Mouse (Mus musculus): Measurements from ENCODE around the gene Ttc28. TPM values are rescaled to one million over a fixed set of nuclear protein-coding genes. Genes with fewer than 3 reads are reported as not detected.

Ttc28 gene
- polyA plus RNA-seq, 1 experiment from 2014 or later = 13.0 TPM

DNA sequence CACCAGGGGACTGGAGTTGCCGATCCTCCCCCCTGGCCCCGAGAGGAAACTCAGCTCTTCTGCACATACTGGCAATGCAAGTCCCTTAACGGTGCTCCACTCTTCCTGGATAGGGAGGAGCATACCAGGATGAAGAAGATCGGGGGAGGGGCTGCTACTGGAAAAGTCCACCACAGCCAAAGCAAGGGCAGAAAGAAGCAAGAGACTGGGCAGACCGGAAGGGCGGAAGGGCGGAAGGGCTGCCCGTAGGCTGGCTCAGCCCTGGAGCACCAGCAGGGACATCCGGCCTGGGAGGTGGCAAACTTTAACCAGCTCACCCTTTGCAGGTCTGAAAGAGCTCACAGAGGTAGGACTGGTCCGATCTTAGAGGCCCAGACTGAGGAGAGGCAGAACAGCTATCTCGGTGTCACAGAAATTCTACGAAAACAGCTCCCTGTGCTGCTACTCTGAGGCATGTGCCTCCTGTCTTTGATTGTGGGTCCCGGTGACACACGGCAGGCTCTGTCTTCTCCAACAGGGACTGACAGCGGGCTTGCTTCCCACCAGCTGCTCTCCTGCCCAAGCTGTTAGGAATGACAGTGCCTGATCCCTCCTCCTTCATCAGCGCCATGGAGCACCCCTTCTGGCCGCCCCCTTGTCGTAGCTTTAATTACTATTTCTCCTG lies 338.0 kb downstream of the Ttc28 start:
- Histone ChIP-seq H3K27me3 (replicated peaks; ENCODE audit: control insufficient read depth, insufficient read depth, low read length) (no peaks in the 10 kb centered on the region), H3K9ac (ENCODE audit: low read length) (no peak overlapping the region), H3K9me3 (ENCODE audit: control insufficient read depth, low read length) (no peaks in the 10 kb centered on the region), H3K27ac (ENCODE audit: low read depth) (peak overlapping the region; percentile 29; the same call in 1 of the 2 replicates), H3K36me3 (ENCODE audit: control insufficient read depth, insufficient read depth, low read length) (no peaks in the 10 kb centered on the region), H3K4me2 (ENCODE audit: low read length) (0 out of 2 replicates have a peak overlapping the region, but pooled peaks have one; percentile 5), H3K4me1 (replicated peaks; ENCODE audit: control insufficient read depth, insufficient read depth, low read length) (peaks cover 34% of the 10 kb centered on the region), H3K4me3 (ENCODE audit: low read depth, low read length) (no peak overlapping the region)
- WGBS = 59% methylated on average over 18 of the region's 18 CpGs
- DNase-seq (ENCODE audit: low spot score) (no peak), ATAC-seq (replicated peaks; ENCODE audit: low FRiP score, low TSS enrichment, low read depth) (peak; percentile 38; the same call in 1 of the 2 replicates)

- WGBS = 56% methylated on average over 6 of the region's 6 CpGs
- DNase-seq (ENCODE audit: low spot score) (no peak), ATAC-seq (replicated peaks; ENCODE audit: low FRiP score, low TSS enrichment, low read depth) (no peak; the same call in 1 of the 2 replicates)
- Histone ChIP-seq H3K27ac (ENCODE audit: low read depth) (peak overlapping the region; percentile 43), H3K36me3 (ENCODE audit: control insufficient read depth, insufficient read depth, low read length) (peaks cover 4% of the 10 kb centered on the region), H3K9ac (ENCODE audit: low read length) (no peak overlapping the region), H3K27me3 (replicated peaks; ENCODE audit: control insufficient read depth, insufficient read depth, low read length) (no peaks in the 10 kb centered on the region), H3K9me3 (ENCODE audit: control insufficient read depth, low read length) (no peaks in the 10 kb centered on the region), H3K4me1 (replicated peaks; ENCODE audit: control insufficient read depth, insufficient read depth, low read length) (peaks cover 34% of the 10 kb centered on the region), H3K4me3 (ENCODE audit: low read depth, low read length) (no peak overlapping the region), H3K4me2 (ENCODE audit: low read length) (no peak overlapping the region)
Observed at GRCm38 (mm10) chr5:111218111-111218891, 338.7 kb downstream of the Ttc28 start.

GRCm38 (mm10) chr5:111218998-111219397 lies 339.4 kb downstream of the Ttc28 start:
- H3K4me1 ChIP-seq (replicated peaks; ENCODE audit: control insufficient read depth, insufficient read depth, low read length) = peaks cover 34% of the 10 kb centered on the region
- no peaks in the 10 kb centered on the region for H3K27me3 ChIP-seq (replicated peaks; ENCODE audit: control insufficient read depth, insufficient read depth, low read length)
- no peak for ATAC-seq (replicated peaks; ENCODE audit: low FRiP score, low TSS enrichment, low read depth)
- WGBS = 84% methylated on average over 5 of the region's 5 CpGs
- H3K4me2 ChIP-seq (ENCODE audit: low read length) = no peak overlapping the region
- H3K9ac ChIP-seq (ENCODE audit: low read length) = no peak overlapping the region
- peaks cover 11% of the 10 kb centered on the region for H3K36me3 ChIP-seq (ENCODE audit: control insufficient read depth, insufficient read depth, low read length)
- H3K9me3 ChIP-seq (ENCODE audit: control insufficient read depth, low read length) = no peaks in the 10 kb centered on the region
- peak overlapping the region; percentile 43 for H3K27ac ChIP-seq (ENCODE audit: low read depth)
- H3K4me3 ChIP-seq (ENCODE audit: low read depth, low read length) = no peak overlapping the region
- no peak for DNase-seq (ENCODE audit: low spot score)

DNA sequence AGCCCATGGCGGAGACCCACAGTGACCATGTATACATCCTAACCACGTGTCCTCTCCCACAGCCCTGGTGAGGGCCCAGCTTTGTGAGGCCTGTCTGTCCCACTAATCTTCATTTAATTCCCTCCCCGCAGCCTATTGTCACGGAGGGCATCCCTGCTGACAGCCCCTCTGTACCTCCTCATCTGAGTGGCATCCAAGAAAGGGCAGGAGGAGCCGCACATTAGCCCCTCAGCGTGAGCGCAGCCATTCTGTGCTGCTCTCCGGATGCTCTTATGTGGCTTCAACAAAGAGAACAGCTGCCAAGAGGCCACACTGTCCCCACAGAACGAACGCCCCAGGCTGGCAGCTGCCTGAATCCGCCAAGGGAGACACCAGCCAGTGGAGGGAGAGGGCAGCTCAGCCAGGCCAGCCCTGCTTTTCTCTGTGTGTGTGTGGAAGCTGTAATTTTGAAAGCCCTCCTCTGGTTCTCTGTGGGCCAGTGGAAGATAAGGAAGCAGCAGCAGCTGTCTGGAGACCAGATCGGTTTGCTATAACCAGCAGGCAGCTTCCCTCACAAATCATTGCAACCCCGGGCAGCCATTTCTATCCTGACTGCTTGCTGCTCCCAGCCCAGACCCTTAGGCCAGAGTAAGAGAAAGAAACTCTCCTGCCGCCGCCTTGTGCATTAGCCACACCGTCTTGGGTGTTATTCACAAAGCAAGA lies 341.2 kb downstream of the Ttc28 start:
- Histone ChIP-seq H3K4me2 (ENCODE audit: low read length) (no peak overlapping the region), H3K9ac (ENCODE audit: low read length) (no peak overlapping the region), H3K36me3 (ENCODE audit: control insufficient read depth, insufficient read depth, low read length) (peaks cover 19% of the 10 kb centered on the region), H3K4me1 (replicated peaks; ENCODE audit: control insufficient read depth, insufficient read depth, low read length) (peaks cover 25% of the 10 kb centered on the region; the same call in 1 of the 2 replicates), H3K27me3 (replicated peaks; ENCODE audit: control insufficient read depth, insufficient read depth, low read length) (no peaks in the 10 kb centered on the region), H3K4me3 (ENCODE audit: low read depth, low read length) (no peak overlapping the region), H3K27ac (ENCODE audit: low read depth) (peak overlapping the region; percentile 67), H3K9me3 (ENCODE audit: control insufficient read depth, low read length) (no peaks in the 10 kb centered on the region)
- ATAC-seq (replicated peaks; ENCODE audit: low FRiP score, low TSS enrichment, low read depth) (no peak), DNase-seq (ENCODE audit: low spot score) (no peak)
- 57% methylated on average over 16 of the region's 16 CpGs for WGBS

DNA sequence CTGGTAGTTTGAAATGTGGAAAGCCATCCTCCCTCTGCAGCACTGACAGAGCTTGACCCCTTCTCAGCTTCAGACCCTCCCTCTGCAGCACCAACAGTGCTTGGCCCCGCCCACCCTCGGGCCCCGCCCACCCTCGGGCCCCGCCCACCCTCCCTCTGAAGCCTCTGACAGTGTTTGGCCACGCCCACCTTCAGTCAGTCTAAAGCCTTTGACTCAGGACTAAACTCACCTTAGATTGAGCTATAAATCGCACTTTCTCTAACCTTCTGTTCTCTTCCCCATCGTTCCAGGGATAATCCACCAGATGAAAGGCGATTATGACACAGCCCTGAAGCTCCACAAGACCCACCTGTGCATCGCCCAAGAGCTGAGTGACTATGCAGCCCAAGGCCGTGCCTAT lies 343.2 kb downstream of the Ttc28 start:
- 40% methylated on average over 11 of the region's 11 CpGs for WGBS
- Histone ChIP-seq H3K9ac (ENCODE audit: low read length) (no peak overlapping the region), H3K4me2 (ENCODE audit: low read length) (no peak overlapping the region), H3K4me1 (replicated peaks; ENCODE audit: control insufficient read depth, insufficient read depth, low read length) (peaks cover 26% of the 10 kb centered on the region), H3K4me3 (ENCODE audit: low read depth, low read length) (no peak overlapping the region), H3K27ac (ENCODE audit: low read depth) (no peak overlapping the region), H3K9me3 (ENCODE audit: control insufficient read depth, low read length) (no peaks in the 10 kb centered on the region), H3K27me3 (replicated peaks; ENCODE audit: control insufficient read depth, insufficient read depth, low read length) (no peaks in the 10 kb centered on the region), H3K36me3 (ENCODE audit: control insufficient read depth, insufficient read depth, low read length) (peaks cover 25% of the 10 kb centered on the region)
- ATAC-seq (replicated peaks; ENCODE audit: low FRiP score, low TSS enrichment, low read depth) = no peak
- DNase-seq (ENCODE audit: low spot score) = no peak

GRCm38 (mm10) chr5:111225306-111225705 lies 345.7 kb downstream of the Ttc28 start:
- H3K9me3 ChIP-seq (ENCODE audit: control insufficient read depth, low read length) = no peaks in the 10 kb centered on the region
- DNase-seq (ENCODE audit: low spot score) = no peak
- no peak overlapping the region for H3K9ac ChIP-seq (ENCODE audit: low read length)
- no peak overlapping the region for H3K4me3 ChIP-seq (ENCODE audit: low read depth, low read length)
- no peaks in the 10 kb centered on the region for H3K27me3 ChIP-seq (replicated peaks; ENCODE audit: control insufficient read depth, insufficient read depth, low read length)
- peaks cover 25% of the 10 kb centered on the region for H3K36me3 ChIP-seq (ENCODE audit: control insufficient read depth, insufficient read depth, low read length)
- peaks cover 35% of the 10 kb centered on the region for H3K4me1 ChIP-seq (replicated peaks; ENCODE audit: control insufficient read depth, insufficient read depth, low read length)
- no peak overlapping the region for H3K4me2 ChIP-seq (ENCODE audit: low read length)
- 76% methylated on average over 11 of the region's 11 CpGs for WGBS
- H3K27ac ChIP-seq (ENCODE audit: low read depth) = no peak overlapping the region
- no peak for ATAC-seq (replicated peaks; ENCODE audit: low FRiP score, low TSS enrichment, low read depth)

- H3K4me3 ChIP-seq (ENCODE audit: low read depth, low read length) = no peak overlapping the region
- no peaks in the 10 kb centered on the region for H3K9me3 ChIP-seq (ENCODE audit: control insufficient read depth, low read length)
- peaks cover 25% of the 10 kb centered on the region for H3K36me3 ChIP-seq (ENCODE audit: control insufficient read depth, insufficient read depth, low read length)
- H3K27me3 ChIP-seq (replicated peaks; ENCODE audit: control insufficient read depth, insufficient read depth, low read length) = no peaks in the 10 kb centered on the region
- peaks cover 31% of the 10 kb centered on the region for H3K4me1 ChIP-seq (replicated peaks; ENCODE audit: control insufficient read depth, insufficient read depth, low read length)
- no peak overlapping the region for H3K4me2 ChIP-seq (ENCODE audit: low read length)
- no peak for ATAC-seq (replicated peaks; ENCODE audit: low FRiP score, low TSS enrichment, low read depth)
- no peak for DNase-seq (ENCODE audit: low spot score)
- H3K9ac ChIP-seq (ENCODE audit: low read length) = no peak overlapping the region
- 70% methylated on average over 10 of the region's 10 CpGs for WGBS
- H3K27ac ChIP-seq (ENCODE audit: low read depth) = no peak overlapping the region
Observed at GRCm38 (mm10) chr5:111226486-111226885, 346.9 kb downstream of the Ttc28 start.

DNA sequence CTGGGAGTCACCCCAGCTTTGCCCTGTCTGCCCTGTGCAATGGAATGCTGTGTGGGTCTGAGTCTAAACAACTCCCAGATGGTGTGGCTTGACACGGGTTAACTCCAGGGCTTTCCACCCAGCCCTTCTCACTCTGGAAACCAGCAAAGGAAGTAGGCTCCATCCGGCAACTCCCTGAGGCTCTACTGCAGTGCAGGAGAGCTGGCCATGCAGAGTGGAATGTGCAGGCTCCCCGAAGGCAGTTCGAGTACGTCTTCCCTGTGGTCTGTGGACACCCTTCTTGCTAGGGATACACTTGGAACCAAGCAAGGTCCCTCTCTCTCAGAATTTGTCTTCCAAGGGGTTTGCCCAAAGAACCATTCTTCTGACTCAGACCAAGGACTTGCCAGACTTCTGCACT lies 348.2 kb downstream of the Ttc28 start:
- WGBS = 27% methylated on average over 5 of the region's 5 CpGs
- H3K27me3 ChIP-seq (replicated peaks; ENCODE audit: control insufficient read depth, insufficient read depth, low read length) = no peaks in the 10 kb centered on the region
- no peak overlapping the region for H3K9ac ChIP-seq (ENCODE audit: low read length)
- no peak overlapping the region for H3K4me2 ChIP-seq (ENCODE audit: low read length)
- H3K9me3 ChIP-seq (ENCODE audit: control insufficient read depth, low read length) = no peaks in the 10 kb centered on the region
- peaks cover 33% of the 10 kb centered on the region for H3K4me1 ChIP-seq (replicated peaks; ENCODE audit: control insufficient read depth, insufficient read depth, low read length)
- peaks cover 32% of the 10 kb centered on the region for H3K36me3 ChIP-seq (ENCODE audit: control insufficient read depth, insufficient read depth, low read length)
- no peak for DNase-seq (ENCODE audit: low spot score)
- H3K27ac ChIP-seq (ENCODE audit: low read depth) = 0 out of 2 replicates have a peak overlapping the region, but pooled peaks have one; percentile 27
- no peak overlapping the region for H3K4me3 ChIP-seq (ENCODE audit: low read depth, low read length)
- no peak for ATAC-seq (replicated peaks; ENCODE audit: low FRiP score, low TSS enrichment, low read depth)

All from intestine, embryonic 14.5 days (tissue).